Mouse (Mus musculus) embryonic stem cell, embryonic (primary cell): ENCODE measurements at regions not wholly inside any gene's neighbourhood (a gene's known extent, or its start where the extent isn't known, plus 50 kb on each side); places are given as distances from the start of the nearest gene placed in this dataset.

Experiments used
- CTCF ChIA-PET, 4 experiments: fragments of 300-600 bp in 2 of 4; fragments of 350-600 bp in 2 of 4; sonication (Branson Sonifier 250); formaldehyde crosslinking; loops; one replicate each; lab custom pipeline; 2022; ENCODE audit warnings: inconsistent platforms in 2 of 4; lab: Charles Lee
- POLR2A ChIA-PET, 4 experiments: fragments of 300-600 bp in 2 of 4; fragments of 350-600 bp in 2 of 4; sonication (Branson Sonifier 250); formaldehyde crosslinking; loops; one replicate each; lab custom pipeline; 2022; ENCODE audit warnings: antibody characterized with exemption in 4 of 4, inconsistent platforms in 1 of 4; lab: Charles Lee

DNA sequence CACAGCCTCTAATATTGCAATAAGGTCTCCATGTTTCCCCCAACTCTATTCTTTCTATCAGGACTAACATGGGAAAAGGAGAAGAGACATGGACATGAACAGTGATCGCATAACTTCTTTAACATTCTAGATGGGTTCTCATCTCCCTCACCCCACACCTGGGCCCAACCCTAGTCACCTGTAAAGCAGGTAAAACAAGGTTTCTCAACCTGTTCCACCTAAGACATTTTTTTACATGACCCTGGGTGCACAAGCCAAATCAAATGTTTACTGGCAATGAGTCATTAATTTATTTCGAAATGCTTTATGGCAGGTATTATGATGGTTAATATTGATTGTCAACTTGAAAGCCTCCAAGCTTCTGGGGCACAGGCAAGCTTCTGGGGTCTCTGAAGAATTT lies 640.4 kb downstream of the Sox6 start:
- ChIA-PET CTCF (no interaction called here), POLR2A (no interaction called here)

DNA sequence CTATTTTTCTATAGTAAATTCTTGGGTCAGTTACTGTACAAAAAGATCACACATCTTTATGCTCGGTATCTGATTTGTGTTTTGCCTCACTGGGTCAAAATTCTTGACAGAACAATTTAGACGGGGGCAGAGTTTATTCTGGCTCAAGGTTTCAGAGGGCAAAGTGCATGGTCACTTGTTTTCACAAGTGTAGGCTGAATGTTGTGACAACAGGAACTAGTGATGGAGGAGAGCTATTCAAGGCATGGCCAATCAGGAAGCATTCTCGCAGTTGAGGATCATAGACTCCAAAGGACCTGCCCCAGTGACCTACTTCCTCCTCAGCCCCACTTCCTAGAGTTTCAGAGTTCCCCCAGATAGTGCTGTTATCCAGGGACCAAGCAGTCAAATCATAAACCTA lies 639.1 kb downstream of the Sox6 start:
- ChIA-PET CTCF (no interaction called here), POLR2A (no interaction called here)

- CTCF ChIA-PET, result no interaction called here
- POLR2A ChIA-PET, result no interaction called here
Measured at GRCm38 (mm10) chr7:115407889-115408288, 630.7 kb downstream of the Sox6 start.

GRCm38 (mm10) chr7:115408915-115409314 lies 629.7 kb downstream of the Sox6 start:
- ChIA-PET CTCF (no interaction called here), POLR2A (no interaction called here)

GRCm38 (mm10) chr7:115410501-115411230 lies 627.9 kb downstream of the Sox6 start:
- CTCF ChIA-PET, result interaction anchor here in 1 of 4 experiments (1.1 kb wide), 1 partner anchor 9 kb away, joined by 3 read pairs; no protein-coding TSS in a partner anchor
- POLR2A ChIA-PET, result no interaction called here

DNA sequence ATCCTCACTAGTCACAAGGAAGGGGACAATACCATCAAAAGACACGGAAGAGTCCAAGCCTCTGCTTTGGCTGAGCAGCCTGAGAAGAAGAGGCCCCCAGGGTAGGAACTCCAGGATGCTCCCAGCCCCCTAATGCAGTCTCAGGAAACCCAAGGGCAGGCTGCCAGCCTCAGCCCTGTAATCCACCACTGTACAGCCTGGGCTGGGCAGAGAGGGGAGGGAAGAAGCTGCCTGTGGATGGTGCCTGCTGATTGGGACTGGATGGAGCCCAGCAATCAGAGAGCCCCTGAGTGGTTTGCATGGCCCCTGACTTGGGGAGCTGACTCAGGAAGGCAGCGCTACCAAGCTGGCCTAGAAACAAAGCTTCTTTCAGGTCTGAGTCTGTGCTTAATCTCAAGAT lies 627.1 kb downstream of the Sox6 start:
- ChIA-PET POLR2A (interaction anchor here in 1 of 4 experiments (0.6 kb wide), 1 partner anchor 188 kb away, joined by 9 read pairs; no protein-coding TSS in a partner anchor), CTCF (interaction anchor here in 1 of 4 experiments (1.1 kb wide), 1 partner anchor 10 kb away, joined by 3 read pairs; no protein-coding TSS in a partner anchor)

GRCm38 (mm10) chr7:115415147-115415561 lies 623.4 kb downstream of the Sox6 start:
- ChIA-PET POLR2A (no interaction called here), CTCF (interaction anchor here in 1 of 4 experiments (0.5 kb wide), 1 partner anchor 249 kb away, joined by 3 read pairs; no protein-coding TSS in a partner anchor)
